Mouse (Mus musculus) megakaryocyte, embryonic 14.5 days (primary cell): ENCODE data around the gene Ntn1.

Experiments used
- FLI1 ChIP-seq: IDR thresholded peaks from 2 replicates; pipeline ENCODE4 v1.6.1; 2012; ENCODE audit warnings: low read length, inconsistent platforms, mixed read lengths
- GATA1 ChIP-seq: IDR thresholded peaks from 3 replicates; pipeline ENCODE4 v1.6.1; 2012; ENCODE audit warnings: mixed read lengths, low read length, inconsistent platforms, borderline replicate concordance

GRCm38 (mm10) chr11:68244254-68244991, 156.2 kb downstream of the Ntn1 start:
- no peak for TF ChIP-seq GATA1
- TF ChIP-seq FLI1: no peak
